Mouse (Mus musculus) adrenal gland, adult (tissue): ENCODE measurements at regions not wholly inside any gene's neighbourhood (a gene's known extent, or its start where the extent isn't known, plus 50 kb on each side); places are given as distances from the start of the nearest gene placed in this dataset.

Source experiments
- DNase-seq, 2 experiments: peaks; one replicate each; pipeline ENCODE4 v3.0.0; 2022 to 2023; ENCODE audit warnings: low spot score in 1 of 2; ENCODE audit not compliant: inconsistent age in 2 of 2

DNA sequence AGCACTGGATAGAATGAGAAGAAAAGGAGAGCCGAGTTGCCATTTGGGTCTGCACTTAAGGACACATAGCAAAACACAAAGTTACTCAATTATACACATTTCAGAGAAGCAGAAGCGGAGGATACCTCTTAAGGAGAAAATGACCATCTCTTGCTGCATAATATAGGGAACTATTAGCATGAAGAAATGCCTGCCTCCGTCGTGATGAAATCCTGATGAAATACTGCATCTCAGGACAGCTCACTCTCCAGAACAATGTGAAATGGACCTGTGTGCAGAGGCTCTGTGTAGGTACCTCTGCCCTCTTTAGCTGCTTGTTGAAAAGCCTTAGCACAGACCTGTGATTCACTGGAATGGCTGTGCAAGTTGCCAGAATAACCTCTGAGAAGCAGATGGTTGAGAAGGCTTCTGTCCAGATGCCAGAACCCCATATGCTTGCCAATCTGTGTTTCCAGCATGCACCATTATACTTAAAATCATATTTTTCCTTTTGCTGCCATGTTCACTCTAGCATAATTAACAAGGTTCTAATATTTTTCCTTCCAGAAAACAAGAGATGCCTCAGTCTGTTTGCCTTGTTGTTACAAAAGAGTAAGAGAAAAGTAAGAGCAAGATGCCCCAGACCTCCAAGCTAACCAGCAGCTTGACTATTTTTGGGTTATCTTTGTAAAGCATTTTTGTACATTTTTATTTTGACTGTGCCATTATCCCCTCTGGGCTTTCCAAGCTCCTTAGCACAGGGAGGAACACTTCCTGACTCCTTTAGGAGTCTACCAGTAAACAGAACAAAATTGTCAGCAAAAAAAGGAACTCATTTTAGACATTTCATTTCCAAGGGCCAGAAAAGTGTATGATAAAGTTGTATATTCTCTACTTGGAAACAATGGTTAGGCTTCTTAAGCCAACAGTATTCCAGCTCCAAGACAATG lies 259.0 kb downstream of the 1190002N15Rik start:
- no peak for DNase-seq

- no peak for DNase-seq
Measured at GRCm38 (mm10) chr9:94277096-94277495, 260.8 kb downstream of the 1190002N15Rik start.

DNA sequence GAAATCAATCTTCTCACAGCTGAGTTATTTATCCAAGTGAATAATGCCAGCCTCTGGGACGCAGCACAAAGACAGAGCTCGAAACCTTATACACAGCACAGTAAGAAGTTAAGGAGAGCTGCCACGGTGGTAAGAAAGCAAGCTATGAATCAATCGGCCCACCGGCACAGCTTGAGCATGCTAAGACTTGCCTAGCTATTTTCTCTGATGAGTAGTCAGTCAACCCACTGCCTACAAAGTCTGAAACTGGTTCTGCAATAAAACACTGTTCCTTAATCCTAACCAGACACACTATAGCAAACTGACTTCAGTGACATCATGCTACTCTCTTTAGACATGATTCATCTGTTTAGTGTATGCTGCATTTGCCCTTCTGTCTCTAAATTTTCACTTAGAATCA lies 268.7 kb downstream of the 1190002N15Rik start:
- no peak for DNase-seq

- no peak for DNase-seq
Measured at GRCm38 (mm10) chr9:94267243-94267642, 270.6 kb downstream of the 1190002N15Rik start.

DNA sequence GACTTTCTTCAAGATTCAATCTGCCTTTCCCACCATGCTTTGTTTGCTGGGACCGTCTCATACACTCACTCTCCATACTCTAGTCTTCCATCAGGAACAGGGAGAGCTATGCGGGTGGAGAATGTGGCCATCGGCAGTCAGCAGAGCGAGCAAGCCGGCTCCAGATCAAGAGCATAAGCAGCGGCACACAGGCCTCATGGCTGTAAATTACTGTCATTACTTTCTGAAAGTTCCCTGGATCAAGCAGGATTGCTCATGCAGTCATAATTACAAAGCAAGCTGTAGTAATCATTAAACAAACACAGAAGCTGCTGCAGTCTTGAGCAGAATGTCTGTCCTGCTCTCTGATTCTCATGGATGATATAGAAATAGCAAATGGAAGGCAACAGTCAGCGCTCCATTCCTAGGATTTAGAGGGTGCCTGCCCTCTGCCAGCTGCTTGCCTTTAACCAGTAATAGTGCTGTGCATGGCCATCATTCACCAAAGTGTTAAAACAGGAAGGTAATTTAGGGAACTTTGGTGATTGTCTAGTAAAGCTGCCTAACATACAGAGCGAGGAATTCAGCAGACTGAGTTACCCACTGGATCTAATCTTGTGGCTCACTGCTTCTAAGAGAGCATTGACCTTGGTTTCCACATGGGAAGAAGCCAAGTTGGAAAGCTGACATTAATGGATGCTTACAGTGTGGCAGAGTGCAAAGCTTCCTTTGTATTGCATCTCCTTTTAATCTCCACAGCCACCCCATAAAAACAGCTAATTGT lies 298.2 kb downstream of the 1190002N15Rik start:
- peak in 1 of 2 experiments; percentile 73 for DNase-seq

DNA sequence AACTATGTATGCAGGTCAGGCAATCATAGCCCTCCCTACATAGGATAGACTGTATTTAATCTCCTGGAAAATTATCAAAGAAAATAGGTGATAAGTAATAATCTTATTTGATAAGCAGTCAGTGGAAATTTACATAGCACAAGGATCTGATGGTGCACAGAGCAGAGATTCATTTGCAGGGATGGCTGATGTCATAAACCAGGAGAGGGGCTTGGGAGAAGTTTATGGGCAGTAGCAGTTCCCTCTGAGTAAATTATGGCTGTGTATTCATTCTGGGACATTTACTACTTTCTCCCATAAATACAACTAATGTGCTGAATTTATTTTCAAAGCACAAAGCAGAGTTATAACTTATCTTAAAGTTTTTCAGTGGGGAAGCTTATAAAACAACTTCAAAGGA lies 299.3 kb downstream of the 1190002N15Rik start:
- no peak for DNase-seq

GRCm38 (mm10) chr9:94229537-94229936 lies 308.3 kb downstream of the 1190002N15Rik start:
- DNase-seq, result no peak

DNA sequence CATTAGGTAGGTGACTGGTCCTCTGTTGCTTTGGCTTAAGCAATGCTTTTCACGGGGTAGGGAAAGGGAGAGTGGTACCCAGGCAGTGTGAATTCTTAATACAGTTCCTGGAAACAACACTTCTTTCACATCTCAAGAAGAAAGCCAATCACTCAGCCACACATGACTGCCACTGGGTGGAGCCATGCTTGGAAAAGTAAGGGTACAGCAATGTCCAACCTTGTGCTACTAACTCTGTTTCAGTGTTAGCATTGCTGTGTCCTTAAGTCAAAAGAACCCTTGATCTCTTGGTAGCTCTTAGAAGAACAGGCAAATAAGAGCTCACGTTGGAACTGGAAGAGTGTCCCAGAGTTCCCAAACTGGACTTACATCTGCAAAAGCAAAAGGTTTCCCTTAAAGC lies 318.8 kb downstream of the 1190002N15Rik start:
- no peak for DNase-seq

GRCm38 (mm10) chr9:94216414-94217279 lies 321.2 kb downstream of the 1190002N15Rik start:
- no peak for DNase-seq

DNA sequence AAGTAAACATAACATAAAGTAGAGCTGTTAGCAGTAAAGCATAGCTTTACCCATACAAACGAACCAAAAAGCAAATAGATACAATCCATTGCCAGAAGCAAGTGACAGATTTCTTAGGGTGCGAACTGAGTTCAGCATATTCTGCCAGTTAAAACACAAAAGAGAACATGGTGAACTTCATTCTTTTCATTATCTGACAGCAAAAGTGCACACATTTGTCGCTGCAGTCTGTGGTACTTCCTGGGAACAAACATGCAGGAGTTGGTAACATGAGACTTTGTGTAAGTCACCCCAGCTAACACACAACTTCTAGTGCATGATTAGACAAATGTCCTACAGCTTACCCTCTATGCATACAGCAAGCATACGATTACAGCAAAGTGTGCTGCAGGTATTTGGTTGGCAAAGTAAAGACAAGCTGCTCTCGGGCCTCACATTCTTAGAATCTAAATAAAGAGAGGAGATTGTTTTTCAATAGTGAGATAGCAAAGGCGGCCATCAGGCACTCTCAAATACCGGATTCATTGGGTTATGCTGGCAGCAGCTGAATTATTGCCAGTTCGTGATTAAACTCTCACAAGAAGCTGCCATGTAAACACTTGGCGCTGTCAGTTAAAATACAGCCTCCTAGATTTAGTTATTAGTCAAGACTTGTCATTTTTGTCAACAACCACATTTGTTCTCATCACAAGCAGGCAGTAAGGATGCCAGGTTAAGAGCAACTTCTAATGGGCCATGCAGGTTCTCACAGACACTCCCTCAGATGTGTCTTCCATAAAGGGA lies 327.2 kb downstream of the 1190002N15Rik start:
- DNase-seq, result no peak

DNA sequence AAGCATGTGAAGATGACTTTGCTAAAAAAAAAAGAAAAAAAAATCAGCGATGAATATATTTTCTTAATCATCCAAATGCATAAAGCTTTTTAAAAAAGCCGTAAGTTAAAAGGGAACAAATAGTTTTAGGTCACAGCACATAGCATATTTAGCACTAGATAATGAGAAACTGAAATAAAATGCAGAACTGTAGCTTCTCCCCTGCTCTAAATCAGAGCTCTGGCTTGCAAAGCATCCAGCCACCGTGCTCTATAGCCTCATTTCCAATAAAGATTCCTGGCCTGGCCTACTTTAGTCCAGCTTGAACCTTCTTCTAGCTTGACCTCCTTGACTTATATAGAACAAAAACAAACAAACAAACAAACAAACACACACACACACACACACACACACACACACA lies 328.9 kb downstream of the 1190002N15Rik start:
- DNase-seq, result no peak

- no peak for DNase-seq
Measured at GRCm38 (mm10) chr9:94200892-94201291, 337.0 kb downstream of the 1190002N15Rik start.

DNA sequence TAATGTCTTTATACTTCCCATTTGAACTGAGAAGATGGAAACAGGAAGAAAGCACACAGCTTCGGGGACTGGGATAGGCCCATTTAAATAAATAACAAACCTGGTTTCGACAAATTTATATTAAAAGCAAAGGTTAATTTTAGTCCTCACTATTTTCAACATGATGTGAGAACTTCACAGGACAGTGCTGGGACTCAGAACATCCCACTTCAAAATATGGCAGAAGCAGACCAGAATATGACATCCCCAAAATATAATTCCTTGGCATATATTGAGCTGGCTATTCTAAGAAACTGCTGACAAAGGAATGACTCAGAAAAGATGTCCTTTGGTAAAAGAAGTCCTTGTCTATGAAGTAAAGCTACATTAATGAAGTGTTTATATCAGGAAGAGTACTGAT lies 338.0 kb downstream of the 1190002N15Rik start:
- DNase-seq, result no peak

DNA sequence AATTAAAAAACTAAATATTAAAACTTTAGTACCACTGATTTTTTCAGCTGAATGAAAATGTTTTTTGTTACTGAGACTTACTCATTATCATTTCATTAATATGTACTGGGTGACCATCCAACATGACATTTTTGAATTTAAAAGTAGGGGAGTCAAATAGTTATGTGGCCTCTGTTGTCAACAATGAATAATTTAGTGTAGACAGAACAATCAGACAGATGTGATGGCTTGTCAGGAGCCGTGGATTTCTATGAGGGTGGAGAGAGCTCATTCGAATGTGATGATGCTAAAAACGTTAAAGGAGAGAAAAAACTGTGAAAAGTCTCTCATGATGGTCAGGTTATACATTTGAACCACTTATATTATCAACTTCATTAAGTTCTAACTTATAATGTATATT lies 346.8 kb downstream of the 1190002N15Rik start:
- no peak for DNase-seq

- DNase-seq, result no peak
Measured at GRCm38 (mm10) chr9:94189872-94190800, 347.7 kb downstream of the 1190002N15Rik start.

DNA sequence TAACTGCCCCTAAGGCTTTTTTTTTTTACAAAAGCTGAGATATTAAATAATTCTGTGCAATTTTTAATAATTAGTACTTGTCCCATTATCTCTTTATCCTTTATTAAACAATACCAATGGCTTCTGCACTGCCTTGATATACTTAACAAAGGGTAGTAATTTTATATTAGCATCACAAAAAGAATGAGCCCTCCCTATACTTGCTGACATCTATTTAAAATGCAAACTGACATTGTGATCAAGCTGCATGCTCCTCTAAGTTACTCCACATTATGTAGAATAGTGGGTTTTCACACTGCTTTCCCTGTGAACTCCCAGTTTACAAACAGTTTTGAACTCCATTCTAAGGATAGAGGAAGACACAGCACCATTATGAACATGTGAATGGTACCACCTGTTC lies 349.8 kb downstream of the 1190002N15Rik start:
- no peak for DNase-seq

GRCm38 (mm10) chr9:94169905-94170612 lies 367.8 kb downstream of the 1190002N15Rik start:
- DNase-seq, result no peak

GRCm38 (mm10) chr9:94163671-94164070 lies 374.2 kb downstream of the 1190002N15Rik start:
- DNase-seq, result no peak

GRCm38 (mm10) chr9:94155581-94155980 lies 382.3 kb downstream of the 1190002N15Rik start:
- DNase-seq, result peak in 1 of 2 experiments; percentile 33
